Mouse (Mus musculus) macrophage (primary cell): Measurements from ENCODE around the gene Ripor2. TPM values are rescaled to one million over a fixed set of nuclear protein-coding genes. Genes with fewer than 3 reads are reported as not detected.

Source experiments
- H3K27ac ChIP-seq: fragments of 350-480 bp; formaldehyde crosslinking; 2 replicates; pipeline ENCODE4 v1.9.0; 2021
- H3K36me3 ChIP-seq: fragments of 350-480 bp; formaldehyde crosslinking; 2 replicates; pipeline ENCODE4 v1.9.0; 2021; ENCODE audit errors: inconsistent target
- H3K4me3 ChIP-seq: fragments of 350-480 bp; formaldehyde crosslinking; 2 replicates; pipeline ENCODE4 v1.9.0; 2021; ENCODE audit errors: inconsistent target
- H3K79me2 ChIP-seq: fragments of 350-480 bp; formaldehyde crosslinking; 2 replicates; pipeline ENCODE4 v1.9.0; 2021; ENCODE audit errors: inconsistent target
- WGBS: methylation state at CpG from one replicate; pipeline ENCODE4 v1.1.7; 2026; ENCODE audit warnings: inconsistent platforms; ENCODE audit not compliant: missing documents; 5-methylcytosine and 5-hydroxymethylcytosine counted together
- polyA plus RNA-seq: library from polyadenylated mRNA; stranded (reverse); fragments of 250-400 nt; gene quantifications from 3 replicates; pipeline ENCODE4 v1.2.4, GENCODE M21; 2018; ENCODE audit warnings: inconsistent platforms

Ripor2 gene
- polyA plus RNA-seq, 1 experiment from 2014 or later = 0.46 TPM

GRCm38 (mm10) chr13:24569066-24569465 lies 12.9 kb upstream of the Ripor2 start:
- Histone ChIP-seq H3K36me3 (no peaks in the 10 kb centered on the region), H3K27ac (no peak overlapping the region), H3K79me2 (no peaks in the 10 kb centered on the region), H3K4me3 (no peak overlapping the region)
- 99% methylated on average over 4 of the region's 4 CpGs for WGBS

GRCm38 (mm10) chr13:24570716-24571115 lies 11.3 kb upstream of the Ripor2 start:
- H3K4me3 ChIP-seq = no peak overlapping the region
- 60% methylated on average over 2 of the region's 2 CpGs for WGBS
- H3K79me2 ChIP-seq = no peaks in the 10 kb centered on the region
- H3K27ac ChIP-seq = no peak overlapping the region
- H3K36me3 ChIP-seq = no peaks in the 10 kb centered on the region

GRCm38 (mm10) chr13:24571906-24572305 lies 10.1 kb upstream of the Ripor2 start:
- H3K36me3 ChIP-seq = no peaks in the 10 kb centered on the region
- 100% methylated on average over 6 of the region's 6 CpGs for WGBS

GRCm38 (mm10) chr13:24575126-24575525 lies 6.9 kb upstream of the Ripor2 start:
- Histone ChIP-seq H3K36me3 (no peaks in the 10 kb centered on the region), H3K27ac (no peak overlapping the region), H3K4me3 (no peak overlapping the region), H3K79me2 (no peaks in the 10 kb centered on the region)
- 93% methylated on average over 3 of the region's 3 CpGs for WGBS

More at GRCm38 (mm10) chr13:24571906-24572305, 10.1 kb upstream of the Ripor2 start:
- Histone ChIP-seq H3K27ac (no peak overlapping the region), H3K4me3 (no peak overlapping the region), H3K79me2 (no peaks in the 10 kb centered on the region)

- H3K79me2 ChIP-seq = no peaks in the 10 kb centered on the region
- H3K27ac ChIP-seq = no peak overlapping the region
- H3K4me3 ChIP-seq = no peak overlapping the region
- no peaks in the 10 kb centered on the region for H3K36me3 ChIP-seq
- WGBS = 88% methylated on average over 11 of the region's 11 CpGs
Measured at GRCm38 (mm10) chr13:24576338-24577119, 5.5 kb upstream of the Ripor2 start.

- Histone ChIP-seq H3K4me3 (no peak overlapping the region), H3K36me3 (no peaks in the 10 kb centered on the region), H3K79me2 (no peaks in the 10 kb centered on the region), H3K27ac (no peak overlapping the region)
Measured at GRCm38 (mm10) chr13:24578317-24578716, 3.7 kb upstream of the Ripor2 start.

- Histone ChIP-seq H3K4me3 (no peak overlapping the region), H3K36me3 (no peaks in the 10 kb centered on the region), H3K27ac (no peak overlapping the region), H3K79me2 (no peaks in the 10 kb centered on the region)
- 90% methylated on average over 7 of the region's 8 CpGs for WGBS
Measured at GRCm38 (mm10) chr13:24580759-24581158, 1.2 kb upstream of the Ripor2 start.

- Histone ChIP-seq H3K36me3 (no peaks in the 10 kb centered on the region), H3K27ac (no peak overlapping the region), H3K4me3 (no peak overlapping the region), H3K79me2 (no peaks in the 10 kb centered on the region)
- WGBS = 97% methylated on average over 5 of the region's 5 CpGs
Measured at GRCm38 (mm10) chr13:24584403-24584802, 2.4 kb downstream of the Ripor2 start.

- WGBS = 96% methylated on average over 6 of the region's 6 CpGs
- no peaks in the 10 kb centered on the region for H3K36me3 ChIP-seq
Measured at GRCm38 (mm10) chr13:24584841-24585240, 2.9 kb downstream of the Ripor2 start.

GRCm38 (mm10) chr13:24585369-24585768 lies 3.4 kb downstream of the Ripor2 start:
- 93% methylated on average over 9 of the region's 9 CpGs for WGBS
- Histone ChIP-seq H3K27ac (no peak overlapping the region), H3K79me2 (no peaks in the 10 kb centered on the region), H3K36me3 (no peaks in the 10 kb centered on the region), H3K4me3 (no peak overlapping the region)

More at GRCm38 (mm10) chr13:24584841-24585240, 2.9 kb downstream of the Ripor2 start:
- Histone ChIP-seq H3K4me3 (no peak overlapping the region), H3K79me2 (no peaks in the 10 kb centered on the region), H3K27ac (no peak overlapping the region)

GRCm38 (mm10) chr13:24587192-24587895 lies 5.4 kb downstream of the Ripor2 start:
- WGBS = 94% methylated on average over 12 of the region's 12 CpGs
- H3K36me3 ChIP-seq = no peaks in the 10 kb centered on the region
- H3K79me2 ChIP-seq = no peaks in the 10 kb centered on the region
- no peak overlapping the region for H3K4me3 ChIP-seq
- H3K27ac ChIP-seq = no peak overlapping the region

GRCm38 (mm10) chr13:24588603-24589002 lies 6.6 kb downstream of the Ripor2 start:
- H3K36me3 ChIP-seq = no peaks in the 10 kb centered on the region
- H3K4me3 ChIP-seq = no peak overlapping the region
- no peak overlapping the region for H3K27ac ChIP-seq
- WGBS = 95% methylated on average over 3 of the region's 3 CpGs
- no peaks in the 10 kb centered on the region for H3K79me2 ChIP-seq

GRCm38 (mm10) chr13:24591737-24592136 lies 9.7 kb downstream of the Ripor2 start:
- Histone ChIP-seq H3K36me3 (no peaks in the 10 kb centered on the region), H3K27ac (no peak overlapping the region), H3K79me2 (no peaks in the 10 kb centered on the region), H3K4me3 (no peak overlapping the region)
- 94% methylated on average over 6 of the region's 6 CpGs for WGBS

- Histone ChIP-seq H3K36me3 (no peaks in the 10 kb centered on the region), H3K27ac (no peak overlapping the region), H3K4me3 (no peak overlapping the region), H3K79me2 (no peaks in the 10 kb centered on the region)
- 98% methylated on average over 3 of the region's 3 CpGs for WGBS
Measured at GRCm38 (mm10) chr13:24594303-24594702, 12.3 kb downstream of the Ripor2 start.

- Histone ChIP-seq H3K79me2 (no peaks in the 10 kb centered on the region), H3K4me3 (no peak overlapping the region), H3K36me3 (no peaks in the 10 kb centered on the region), H3K27ac (no peak overlapping the region)
- WGBS = 4% methylated on average over 11 of the region's 11 CpGs
Measured at GRCm38 (mm10) chr13:24599631-24600041, 17.6 kb downstream of the Ripor2 start.
